Mouse (Mus musculus): ENCODE measurements at regions not wholly inside any gene's neighbourhood (a gene's known extent, or its start where the extent isn't known, plus 50 kb on each side); places are given as distances from the start of the nearest gene placed in this dataset.

GRCm38 (mm10) chr4:33659766-33660165 is 264.6 kb upstream of the Cnr1 start:
- Histone ChIP-seq H3K9ac (replicated peaks) (no peak overlapping the region), H3K27ac (ENCODE audit: low read depth) (no peak overlapping the region), H3K36me3 (replicated peaks; ENCODE audit: insufficient read depth, low read length) (no peaks in the 10 kb centered on the region), H3K4me2 (ENCODE audit: low read depth, low read length) (no peak overlapping the region), H3K27me3 (ENCODE audit: insufficient read depth, low read length) (no peaks in the 10 kb centered on the region), H3K9me3 (ENCODE audit: low read length) (no peaks in the 10 kb centered on the region), H3K4me3 (ENCODE audit: low read depth, low read length) (no peak overlapping the region), H3K4me1 (ENCODE audit: insufficient read depth) (no peaks in the 10 kb centered on the region)
- TF ChIP-seq CTCF (IDR thresholded peaks at IDR 0.05; ENCODE audit: low read depth) (no peak), EP300 (IDR thresholded peaks at IDR 0.05; ENCODE audit: low read depth) (no peak)
- 78% methylated on average over 14 of the region's 14 CpGs for WGBS (ENCODE audit: insufficient replicate concordance)
- no peak for DNase-seq
- ATAC-seq: no peak

GRCm38 (mm10) chr4:33660553-33660952 is 263.8 kb upstream of the Cnr1 start:
- DNase-seq: no peak
- ATAC-seq: no peak
- H3K36me3 ChIP-seq (replicated peaks; ENCODE audit: insufficient read depth, low read length): no peaks in the 10 kb centered on the region

GRCm38 (mm10) chr4:33661862-33662261 is 262.5 kb upstream of the Cnr1 start:
- Histone ChIP-seq H3K9me3 (ENCODE audit: low read length) (no peaks in the 10 kb centered on the region), H3K27ac (ENCODE audit: low read depth) (no peak overlapping the region), H3K4me3 (ENCODE audit: low read depth, low read length) (no peak overlapping the region), H3K36me3 (replicated peaks; ENCODE audit: insufficient read depth, low read length) (no peaks in the 10 kb centered on the region), H3K27me3 (ENCODE audit: insufficient read depth, low read length) (no peaks in the 10 kb centered on the region), H3K4me1 (ENCODE audit: insufficient read depth) (no peaks in the 10 kb centered on the region), H3K4me2 (ENCODE audit: low read depth, low read length) (no peak overlapping the region), H3K9ac (replicated peaks) (no peak overlapping the region)
- 92% methylated on average over 3 of the region's 3 CpGs for WGBS (ENCODE audit: insufficient replicate concordance)
- ATAC-seq: no peak
- DNase-seq: no peak
- TF ChIP-seq EP300 (IDR thresholded peaks at IDR 0.05; ENCODE audit: low read depth): no peak
- TF ChIP-seq CTCF (IDR thresholded peaks at IDR 0.05; ENCODE audit: low read depth): no peak

More at GRCm38 (mm10) chr4:33660553-33660952, 263.8 kb upstream of the Cnr1 start:
- no peak for TF ChIP-seq EP300 (IDR thresholded peaks at IDR 0.05; ENCODE audit: low read depth)
- Histone ChIP-seq H3K4me2 (ENCODE audit: low read depth, low read length) (no peak overlapping the region), H3K4me1 (ENCODE audit: insufficient read depth) (no peaks in the 10 kb centered on the region), H3K4me3 (ENCODE audit: low read depth, low read length) (no peak overlapping the region), H3K27me3 (ENCODE audit: insufficient read depth, low read length) (no peaks in the 10 kb centered on the region), H3K9ac (replicated peaks) (no peak overlapping the region), H3K9me3 (ENCODE audit: low read length) (no peaks in the 10 kb centered on the region), H3K27ac (ENCODE audit: low read depth) (no peak overlapping the region)
- 68% methylated on average over 5 of the region's 5 CpGs for WGBS (ENCODE audit: insufficient replicate concordance)

GRCm38 (mm10) chr4:33662965-33663364 is 261.4 kb upstream of the Cnr1 start:
- H3K36me3 ChIP-seq (replicated peaks; ENCODE audit: insufficient read depth, low read length): no peaks in the 10 kb centered on the region
- TF ChIP-seq CTCF (IDR thresholded peaks at IDR 0.05; ENCODE audit: low read depth) (no peak), EP300 (IDR thresholded peaks at IDR 0.05; ENCODE audit: low read depth) (no peak)

GRCm38 (mm10) chr4:33663616-33664473 is 260.5 kb upstream of the Cnr1 start:
- Histone ChIP-seq H3K27ac (ENCODE audit: low read depth) (no peak overlapping the region), H3K4me2 (ENCODE audit: low read depth, low read length) (no peak overlapping the region), H3K36me3 (replicated peaks; ENCODE audit: insufficient read depth, low read length) (no peaks in the 10 kb centered on the region), H3K27me3 (ENCODE audit: insufficient read depth, low read length) (no peaks in the 10 kb centered on the region), H3K9me3 (ENCODE audit: low read length) (no peaks in the 10 kb centered on the region), H3K4me3 (ENCODE audit: low read depth, low read length) (no peak overlapping the region), H3K9ac (replicated peaks) (no peak overlapping the region), H3K4me1 (ENCODE audit: insufficient read depth) (no peaks in the 10 kb centered on the region)
- no peak for TF ChIP-seq EP300 (IDR thresholded peaks at IDR 0.05; ENCODE audit: low read depth)
- no peak for TF ChIP-seq CTCF (IDR thresholded peaks at IDR 0.05; ENCODE audit: low read depth)
- no peak for DNase-seq
- 56% methylated on average over 11 of the region's 11 CpGs for WGBS (ENCODE audit: insufficient replicate concordance)
- no peak for ATAC-seq

More at GRCm38 (mm10) chr4:33662965-33663364, 261.4 kb upstream of the Cnr1 start:
- no peak overlapping the region for H3K4me2 ChIP-seq (ENCODE audit: low read depth, low read length)
- H3K27me3 ChIP-seq (ENCODE audit: insufficient read depth, low read length): no peaks in the 10 kb centered on the region
- no peaks in the 10 kb centered on the region for H3K9me3 ChIP-seq (ENCODE audit: low read length)
- H3K9ac ChIP-seq (replicated peaks): no peak overlapping the region
- no peaks in the 10 kb centered on the region for H3K4me1 ChIP-seq (ENCODE audit: insufficient read depth)
- ATAC-seq: no peak
- 66% methylated on average over 11 of the region's 11 CpGs for WGBS (ENCODE audit: insufficient replicate concordance)
- DNase-seq: no peak
- H3K27ac ChIP-seq (ENCODE audit: low read depth): no peak overlapping the region
- H3K4me3 ChIP-seq (ENCODE audit: low read depth, low read length): no peak overlapping the region

- Histone ChIP-seq H3K4me2 (ENCODE audit: low read depth, low read length) (no peak overlapping the region), H3K9me3 (ENCODE audit: low read length) (no peaks in the 10 kb centered on the region), H3K36me3 (replicated peaks; ENCODE audit: insufficient read depth, low read length) (no peaks in the 10 kb centered on the region), H3K27ac (ENCODE audit: low read depth) (no peak overlapping the region), H3K4me1 (ENCODE audit: insufficient read depth) (no peaks in the 10 kb centered on the region), H3K27me3 (ENCODE audit: insufficient read depth, low read length) (no peaks in the 10 kb centered on the region), H3K9ac (replicated peaks) (no peak overlapping the region), H3K4me3 (ENCODE audit: low read depth, low read length) (no peak overlapping the region)
- DNase-seq: no peak
- no peak for ATAC-seq
- TF ChIP-seq CTCF (IDR thresholded peaks at IDR 0.05; ENCODE audit: low read depth) (no peak), EP300 (IDR thresholded peaks at IDR 0.05; ENCODE audit: low read depth) (no peak)
- WGBS (ENCODE audit: insufficient replicate concordance): 76% methylated on average over 5 of the region's 5 CpGs
Observed at GRCm38 (mm10) chr4:33664474-33664822, 259.9 kb upstream of the Cnr1 start.
